Mouse (Mus musculus) embryo, embryonic 9.5 days (tissue): ENCODE data around the gene Suv39h2.

Experiments
- DNase-seq: peaks from one replicate; pipeline ENCODE4 v3.0.0-alpha.2; 2017; ENCODE audit errors: extremely low spot score

The Suv39h2 gene

DNA sequence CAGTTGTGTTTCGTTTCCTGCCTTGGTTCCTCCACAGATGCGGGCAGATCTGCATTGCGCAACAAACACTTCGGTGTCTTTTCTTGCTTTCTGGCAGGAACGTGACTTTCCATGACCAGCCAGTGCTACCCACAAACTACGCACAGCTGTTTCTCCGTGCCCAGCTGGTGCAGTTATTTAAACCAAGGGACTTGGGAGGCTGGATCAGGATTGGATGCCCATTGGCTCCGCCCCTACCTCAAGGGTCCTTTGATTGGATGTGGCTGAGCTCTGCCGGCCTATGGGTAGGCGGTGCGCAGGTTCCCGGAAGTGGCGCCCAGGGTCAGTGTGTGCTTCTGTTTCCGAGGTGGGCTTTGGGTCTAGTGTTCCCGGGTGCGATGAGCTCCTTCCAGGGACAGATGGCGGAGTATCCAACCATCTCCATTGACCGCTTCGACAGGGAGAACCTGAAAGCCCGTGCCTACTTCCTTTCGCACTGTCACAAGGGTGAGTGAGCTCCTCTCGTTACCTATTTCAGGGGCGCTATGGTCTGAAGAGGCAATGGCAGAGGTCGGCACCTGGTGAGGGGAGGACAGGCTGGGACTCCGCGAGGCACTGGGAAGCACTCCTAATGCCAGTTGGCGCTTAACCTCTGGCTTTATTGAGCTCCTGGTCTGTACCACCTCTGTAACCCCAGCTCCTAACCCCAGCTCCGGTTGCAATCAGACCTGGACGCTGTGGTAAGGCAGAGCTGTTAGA, 50.8 kb downstream of the Suv39h2 start, which contains the start of gene Dclre1c:
TSS of gene Dclre1c (plus strand) at position 291 of the 738 bp plus-strand sequence.
- peak; percentile 86 for DNase-seq

DNA sequence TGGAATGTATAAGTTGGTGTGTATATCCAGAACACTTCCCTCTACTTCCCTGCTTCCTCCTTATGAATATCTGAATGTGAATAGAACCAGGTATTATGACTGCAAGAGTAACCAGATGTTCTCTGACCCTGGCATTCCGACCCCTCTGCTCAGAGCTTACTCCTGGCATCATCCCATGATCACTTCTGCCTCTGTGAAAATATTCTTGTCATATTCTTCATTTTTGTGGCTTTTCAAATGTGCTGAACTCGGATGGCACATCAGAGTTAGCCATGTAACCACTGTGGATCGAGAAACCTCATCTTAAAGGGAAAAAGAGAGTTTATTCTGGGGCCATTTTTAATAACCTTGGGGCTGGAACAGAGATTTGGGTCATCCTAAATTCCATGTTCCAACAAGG, 52.3 kb downstream of the Suv39h2 start, which contains the start of gene Meig1:
TSS of gene Meig1 (minus strand) at position 101 of the 400 bp plus-strand sequence.
- no peak for DNase-seq

DNA sequence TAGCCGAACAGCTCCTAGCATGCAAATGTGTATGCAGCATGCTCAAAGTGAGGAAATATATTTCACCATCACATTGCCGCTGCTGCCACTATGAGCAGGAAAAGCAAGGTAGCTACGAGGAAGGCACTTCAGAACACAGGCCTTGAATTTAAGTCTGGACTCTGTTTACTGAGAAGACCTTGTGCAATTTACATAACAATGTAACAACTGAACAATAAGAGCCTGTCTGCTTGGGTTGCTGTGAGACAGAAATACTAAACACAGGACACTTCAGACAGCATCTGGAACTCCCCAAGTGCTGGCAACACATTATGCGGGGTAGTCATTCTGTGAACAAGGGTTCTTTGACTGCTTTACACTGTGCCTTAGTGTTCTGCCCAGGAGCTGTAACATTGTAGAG, 54.7 kb downstream of the Suv39h2 start:
- no peak for DNase-seq

DNA sequence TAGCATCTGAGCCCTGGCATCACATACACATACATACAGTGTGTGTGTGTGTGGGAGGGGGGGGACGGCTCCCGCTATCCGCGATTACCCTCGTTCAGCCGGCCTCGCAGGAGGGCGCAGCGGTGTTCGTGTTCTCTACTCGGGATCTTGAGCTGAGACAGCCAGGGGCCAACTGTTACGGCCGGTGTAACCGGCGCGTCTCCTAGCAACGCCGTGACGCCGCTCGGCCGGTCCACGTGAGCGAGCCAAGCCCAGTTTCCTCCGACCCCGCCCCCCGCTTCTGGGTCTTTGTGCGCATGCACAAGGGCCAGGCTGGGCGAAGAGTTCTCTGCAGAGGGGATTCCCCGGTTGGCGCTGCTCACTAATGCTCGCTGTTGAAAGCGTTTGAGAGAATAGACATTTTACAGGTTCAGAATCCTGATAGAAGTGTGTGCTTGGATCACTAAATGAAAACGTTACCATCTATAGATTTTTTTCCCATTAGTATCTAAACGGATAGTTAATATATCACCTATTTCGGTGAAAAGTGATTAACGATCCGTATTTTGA, 55.9 kb downstream of the Suv39h2 start:
- peak; percentile 91 for DNase-seq

DNA sequence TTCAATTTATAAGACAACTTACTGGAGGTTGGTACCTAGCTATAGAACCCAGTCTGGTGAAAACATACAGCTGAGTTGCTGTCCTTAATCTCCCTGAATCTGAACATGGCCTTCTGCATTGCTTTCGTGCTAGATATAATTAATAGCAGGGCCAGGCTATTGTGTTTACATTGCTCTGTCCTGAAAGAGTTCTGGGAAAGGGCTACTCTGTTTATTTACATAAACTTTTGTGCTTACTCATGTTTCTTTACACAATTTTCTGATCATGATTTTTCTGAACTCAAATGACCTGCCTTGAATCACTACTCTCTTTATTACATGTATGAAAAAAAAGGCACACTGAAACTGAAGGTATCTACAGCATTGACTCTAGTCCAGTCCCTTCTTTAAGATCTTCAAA, 59.2 kb downstream of the Suv39h2 start:
- no peak for DNase-seq

DNA sequence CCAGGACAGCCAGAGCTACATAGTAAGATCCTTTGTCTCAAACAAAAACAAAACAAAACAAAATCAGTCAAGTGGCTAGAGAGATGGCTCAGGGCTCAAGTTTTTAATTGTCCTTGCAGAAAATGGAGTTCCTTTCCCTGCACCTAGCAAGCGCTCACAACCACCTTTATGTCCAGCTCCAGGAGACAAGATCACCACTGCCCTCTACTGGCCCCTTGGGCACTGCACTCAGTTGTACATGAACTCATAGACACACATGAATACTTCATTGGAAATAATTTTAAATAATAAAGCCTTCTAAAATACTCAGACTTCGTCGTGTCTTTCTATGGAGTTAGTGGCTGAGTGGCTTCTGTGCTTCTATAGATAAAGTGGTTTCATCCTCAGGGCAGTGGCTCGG, 60.6 kb downstream of the Suv39h2 start:
- peak; percentile 65 for DNase-seq

DNA sequence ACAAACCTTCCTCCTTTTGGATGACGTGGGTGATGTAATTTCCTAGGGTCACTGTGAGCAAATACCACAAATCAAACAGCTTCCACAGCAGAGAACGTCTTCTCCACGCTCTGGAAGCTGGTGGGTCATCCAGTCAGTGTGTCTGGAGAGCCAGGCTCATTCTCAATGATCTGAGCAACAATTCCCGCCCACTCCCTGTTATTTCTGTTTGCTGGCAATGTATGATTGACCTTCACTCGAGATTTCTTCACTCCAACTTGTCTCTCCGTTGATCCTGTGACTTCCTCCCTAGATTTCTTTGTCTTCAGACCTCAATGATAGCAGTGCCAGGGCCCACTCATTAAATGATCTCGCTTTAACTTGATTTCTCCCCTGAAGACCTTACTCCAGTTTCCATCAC, 67.1 kb downstream of the Suv39h2 start:
- no peak for DNase-seq

DNA sequence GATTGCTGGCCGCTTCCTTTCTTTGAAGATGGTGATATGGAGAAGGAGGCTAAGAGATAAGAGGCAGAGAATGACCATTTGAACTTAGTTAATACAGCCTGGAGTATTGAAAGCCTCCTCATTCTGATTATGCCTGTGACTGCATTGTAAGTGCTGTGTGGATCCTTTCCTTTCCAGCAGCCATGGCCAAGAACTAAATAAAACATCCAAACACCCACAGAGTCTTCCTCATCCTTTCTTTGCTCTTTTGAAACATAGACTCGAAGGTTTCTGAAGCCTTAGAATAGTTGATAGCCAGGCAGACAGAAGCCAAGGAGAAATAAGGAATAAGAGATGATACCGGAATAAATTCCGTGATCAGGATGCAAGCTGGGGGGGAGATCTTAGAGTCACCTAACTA, 68.8 kb downstream of the Suv39h2 start:
- DNase-seq, result no peak
